Mouse (Mus musculus): ENCODE measurements around the gene Myo1c. TPM values are rescaled to one million over a fixed set of nuclear protein-coding genes. Genes with fewer than 3 reads are reported as not detected.

The Myo1c gene
- polyA plus RNA-seq (2012), result 20.9 and 22.6 TPM in 2 replicates

DNA sequence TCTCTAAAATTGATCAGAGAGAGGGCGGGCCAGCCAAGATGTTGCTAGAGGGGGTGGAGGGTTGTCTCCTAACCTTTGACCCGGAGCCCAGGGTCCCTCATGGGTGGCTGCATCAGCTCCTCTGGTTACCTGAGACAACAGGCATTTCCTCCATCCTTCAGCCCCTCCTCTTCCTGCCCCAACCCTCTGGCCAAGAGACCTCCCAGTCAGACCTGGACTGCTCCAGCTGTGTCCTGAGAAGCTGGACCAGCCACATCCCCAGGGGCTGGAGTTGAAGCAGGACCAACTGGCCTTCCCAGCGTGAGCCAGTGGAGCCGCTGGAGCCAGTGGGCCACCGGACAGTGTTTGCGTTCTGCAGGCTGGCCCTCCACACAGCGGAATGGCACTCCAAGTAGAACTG lies at the start of gene Myo1c:
Gene Myo1c, plus strand, starts transcription at position 194 of the 400 bp plus-strand sequence.

DNA sequence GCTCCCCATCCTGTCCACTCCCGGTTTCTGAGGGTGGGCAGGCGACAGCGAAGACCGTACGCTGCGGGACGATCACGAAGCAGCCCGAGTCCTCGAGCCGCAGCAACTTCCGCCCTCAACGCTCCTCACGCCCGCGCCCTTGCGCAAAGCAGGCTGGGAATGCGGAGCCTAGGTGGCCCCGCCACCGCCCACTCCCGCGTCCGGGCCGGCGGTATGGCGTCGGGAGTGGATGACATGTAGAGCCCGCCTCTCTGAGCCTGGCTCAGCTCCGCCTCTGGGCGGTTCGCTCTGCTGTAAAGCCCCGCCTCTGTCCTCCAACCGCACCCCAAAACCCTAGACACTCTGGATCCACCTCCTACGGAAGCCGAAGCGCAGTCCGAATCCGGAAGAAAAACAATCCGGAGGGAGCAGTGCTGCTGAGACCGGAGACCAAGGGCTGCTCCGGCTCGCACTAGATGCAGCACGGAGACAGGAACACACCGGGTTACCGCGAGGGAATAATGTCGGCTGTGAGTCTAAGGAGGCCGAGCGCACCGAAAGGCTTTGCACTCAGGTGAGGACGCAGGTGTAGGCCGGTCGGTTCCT lies 19.6 kb upstream of the Myo1c start, which contains the start of gene Inpp5k:
Gene Inpp5k, plus strand, starts transcription at position 344 of the 585 bp plus-strand sequence.

DNA sequence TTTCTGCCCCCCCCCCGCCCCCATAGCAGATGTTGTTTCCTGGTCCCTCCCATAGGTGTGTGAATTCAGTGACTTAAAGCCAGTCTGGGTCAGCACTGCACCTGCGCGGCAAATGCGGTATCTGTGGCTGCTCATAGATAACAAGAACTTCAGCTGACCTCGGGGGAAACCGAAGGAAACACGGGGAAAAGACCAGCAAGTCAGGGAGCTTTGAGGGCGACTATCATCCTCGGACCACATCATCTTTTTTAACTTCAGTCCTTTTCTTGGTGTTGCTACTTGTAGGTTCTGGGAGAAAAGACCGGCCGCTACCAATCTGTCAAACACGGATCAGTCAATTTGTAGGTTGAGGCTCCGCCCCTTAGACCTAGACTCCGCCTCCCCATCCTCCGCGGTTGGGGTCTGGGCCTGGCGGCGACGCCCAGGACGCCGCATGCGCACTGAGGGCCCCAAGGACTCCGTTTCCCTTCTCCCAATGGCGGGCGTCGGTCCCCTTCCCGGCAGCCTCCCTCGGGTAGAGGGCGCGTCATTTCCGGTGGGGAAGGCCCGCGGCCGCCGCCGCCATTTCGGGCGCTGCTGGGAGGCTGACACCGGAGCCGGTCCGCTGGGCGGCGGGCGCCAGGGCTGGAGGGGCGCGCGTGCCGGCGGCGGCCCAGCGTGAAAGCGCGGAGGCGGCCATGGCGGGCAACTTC lies 28.6 kb downstream of the Myo1c start, which contains the start of gene Crk:
Gene Crk, plus strand, starts transcription at position 513 of the 692 bp plus-strand sequence.

Other genes with a start within 250 kb of the Myo1c start
- gene Serpinf1, start 227.8 kb upstream of the Myo1c start, polyA plus RNA-seq (2012), result 70.7 and 77.3 TPM in 2 replicates
- gene Serpinf2, start 210.9 kb upstream of the Myo1c start, polyA plus RNA-seq (2012), result 0.15 TPM in 1 of 2 replicates, not detected in the other
- 19.9 and 22.9 TPM in 2 replicates for gene Wdr81, start 195.8 kb upstream of the Myo1c start, polyA plus RNA-seq (2012)
- gene Tlcd2, start 188.8 kb upstream of the Myo1c start, polyA plus RNA-seq (2012), result 4.8 and 6.5 TPM in 2 replicates
- 39.6 and 47.9 TPM in 2 replicates for gene Prpf8, start 163.7 kb upstream of the Myo1c start, polyA plus RNA-seq (2012)
- gene Rilp, start 140.4 kb upstream of the Myo1c start, polyA plus RNA-seq (2012), result 1.1 and 1.7 TPM in 2 replicates
- 15.1 and 16.1 TPM in 2 replicates for gene Scarf1, start 137.0 kb upstream of the Myo1c start, polyA plus RNA-seq (2012)
- 11.7 and 18.5 TPM in 2 replicates for gene Slc43a2, start 118.8 kb upstream of the Myo1c start, polyA plus RNA-seq (2012)
- gene Pitpna, start 62.4 kb upstream of the Myo1c start, polyA plus RNA-seq (2012), result 50.6 and 61.9 TPM in 2 replicates
- 51.1 and 62.5 TPM in 2 replicates for gene Inpp5k, start 19.5 kb upstream of the Myo1c start, polyA plus RNA-seq (2012)
- gene Crk, start 28.8 kb downstream of the Myo1c start, polyA plus RNA-seq (2012), result 90.4 and 104 TPM in 2 replicates
- gene Ywhae, start 82.4 kb downstream of the Myo1c start, polyA plus RNA-seq (2012), result 432 and 570 TPM in 2 replicates
- gene Doc2b, start 145.5 kb downstream of the Myo1c start, polyA plus RNA-seq (2012), result 0.01 TPM in 1 of 2 replicates, not detected in the other